Mouse (Mus musculus) urinary bladder, postnatal 36 days (tissue): ENCODE results near the gene 2900011O08Rik.

Source experiments
- DNase-seq, 2 experiments: peaks; one replicate each; pipeline ENCODE4 v3.0.0; 2022; ENCODE audit warnings: low spot score in 2 of 2, mixed read lengths in 1 of 2

2900011O08Rik gene

DNA sequence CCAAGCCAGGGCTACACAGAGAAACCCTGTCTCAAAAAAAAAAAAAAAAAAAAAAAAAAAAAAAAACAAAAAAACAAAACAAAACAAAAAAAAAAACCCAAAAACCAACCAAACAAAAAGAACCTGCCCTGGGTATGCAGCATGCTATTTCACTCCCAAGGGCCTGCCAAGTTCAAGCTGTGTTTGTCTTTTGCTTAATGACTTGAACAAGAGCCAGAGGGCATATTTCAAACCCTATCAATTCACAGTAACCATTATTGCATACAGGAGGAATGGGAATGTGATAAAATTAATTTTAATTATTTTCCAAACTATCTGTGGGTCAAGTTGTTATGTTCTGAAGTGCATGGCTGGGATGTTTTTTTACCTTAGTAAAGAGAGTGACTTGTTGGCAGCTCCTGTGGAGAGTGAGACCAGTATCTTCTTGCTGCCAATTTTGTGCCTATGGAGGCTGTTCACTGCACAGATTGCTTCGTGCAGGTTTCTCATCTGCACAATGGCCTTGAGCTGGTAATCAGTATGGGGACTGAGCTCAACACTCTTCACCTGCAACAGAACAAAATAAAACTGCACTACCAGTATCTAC, 151.7 kb downstream of the 2900011O08Rik start:
- DNase-seq, result no peak

DNA sequence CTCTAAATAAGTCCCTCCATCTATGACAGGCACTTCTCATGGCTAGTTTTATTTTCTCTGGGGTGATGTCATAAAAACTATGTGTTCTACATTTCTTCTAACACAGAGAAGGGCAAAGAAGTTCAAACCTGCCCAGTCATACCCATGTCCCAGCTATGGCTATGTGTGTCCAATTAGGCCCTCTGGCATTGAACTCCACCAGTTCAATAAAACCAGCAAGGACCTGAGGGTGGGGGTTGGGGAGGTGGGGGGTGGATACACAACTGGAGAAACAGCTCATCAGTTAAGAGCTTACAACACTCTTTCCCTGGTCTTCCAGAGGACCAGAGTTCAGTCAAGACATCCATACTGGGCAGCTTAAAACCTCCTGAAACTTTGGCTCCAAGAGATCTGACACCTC, 152.7 kb downstream of the 2900011O08Rik start:
- DNase-seq, result no peak

DNA sequence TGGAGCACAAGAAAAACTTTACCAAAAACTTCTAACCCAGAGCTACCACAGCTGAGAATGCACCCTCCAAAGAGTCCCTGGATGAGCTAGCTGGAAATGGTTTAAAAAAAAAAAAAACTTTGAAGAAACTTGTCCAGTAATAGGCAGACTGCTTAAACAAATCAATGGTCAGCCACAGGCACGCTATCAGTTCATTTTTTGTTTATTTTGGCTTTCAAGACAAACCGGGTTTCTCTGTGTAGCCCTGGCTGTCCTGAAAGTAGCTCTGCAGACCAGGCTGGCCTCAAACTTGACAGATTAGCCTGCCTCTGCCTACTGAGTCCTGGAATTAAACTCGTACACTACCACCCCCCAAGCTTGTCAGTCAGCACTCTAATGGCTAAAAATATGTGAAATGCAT, 156.9 kb downstream of the 2900011O08Rik start:
- DNase-seq, result no peak

DNA sequence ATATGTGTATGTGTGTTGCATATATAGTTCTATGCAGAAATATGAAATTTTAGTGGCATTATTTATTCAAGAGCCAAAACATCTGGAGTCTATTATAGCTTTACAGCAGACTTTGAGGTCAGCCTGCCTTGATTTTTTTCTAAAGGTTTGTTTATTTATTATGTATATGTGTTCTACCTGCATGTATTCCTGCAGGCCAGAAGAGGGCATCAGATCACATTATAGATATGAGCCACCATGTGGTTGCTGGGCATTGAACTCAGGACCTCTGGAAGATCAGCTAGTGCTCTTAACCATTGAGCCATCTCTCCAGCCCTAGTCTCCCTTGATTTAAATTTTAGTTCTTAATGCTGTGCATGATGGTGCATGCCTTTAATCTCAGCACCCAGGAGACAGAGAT, 161.3 kb downstream of the 2900011O08Rik start:
- no peak for DNase-seq
